19 mouse cellular contexts compared by ENCODE assay signal in the genomic region with DNA sequence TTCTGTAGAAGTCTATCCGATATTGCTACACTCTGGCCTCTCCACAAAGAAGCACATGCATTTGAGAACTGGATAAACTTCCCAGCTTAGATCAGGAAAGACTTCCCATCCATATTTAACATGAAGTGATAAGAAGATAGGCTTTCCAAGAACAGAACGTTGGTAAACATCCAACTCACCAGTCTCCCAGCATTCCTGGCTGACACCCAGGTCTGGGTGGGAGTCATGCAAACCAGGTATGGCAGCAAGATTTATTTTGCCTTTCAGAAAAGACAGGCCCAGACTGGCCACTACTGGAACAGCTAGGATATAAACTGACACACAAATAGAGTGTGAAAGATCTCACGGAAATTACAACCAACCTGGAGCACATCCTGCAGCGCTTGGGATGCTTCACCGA.
A peak's percentile ranks its signal among the peaks of the same experiment; 100 is the strongest.
DNase-seq lines count a peak whose midpoint lies in the region; ATAC-seq lines count a peak whose summit lies in the region.
"Had no signal": no experiment of that assay in that cellular context is flagged by ENCODE, and none has a peak within 500 bp of the region (broad histone marks: within the 10 kb centered on the region; RNA-seq: fewer than 3 reads in every experiment).

No protein-coding gene starts in this region.

- peak; percentile 31; the same call in 1 of the 2 replicates for ATAC-seq in frontal cortex, adult (ENCODE audit: low TSS enrichment)
- ATAC-seq: activated CD4-positive, CD25-positive, alpha-beta regulatory T cell, adult 4 months; forebrain, embryonic 14.5 days; hindbrain, embryonic 16.5 days; intestine, embryonic 15.5 days had no signal

- peak; percentile 74 to 86 for DNase-seq in cerebellum, postnatal 10 days
- DNase-seq in cerebellum, adult 8-10 months = no peak
- no peak for DNase-seq in frontal cortex, postnatal 10 days (ENCODE audit: low spot score in 2 of 2)
- peak; percentile 8 for DNase-seq in right cerebral cortex, postnatal 14 days
- DNase-seq in right cerebral cortex, adult 18-20 months = no peak
- DNase-seq in urinary bladder, postnatal 14 days (ENCODE audit: low spot score) = peak; percentile 5
- no peak for DNase-seq in urinary bladder, postnatal 4 days (ENCODE audit: low spot score in 2 of 2)
- DNase-seq: adrenal gland, adult 8-10 months; adrenal gland, postnatal 36 days; cerebellum, adult 11-12 months; cerebellum, adult 9-11 months; gastrocnemius, adult 2 months; gastrocnemius, postnatal 14 days; heart, adult 11 months had no signal

Comparison
In these comparisons a context has a peak if more than half of its experiments do, and no peak if none do; other contexts are left out.
1. DNase-seq: peak in cerebellum, postnatal 10 days (2 of 2), right cerebral cortex, postnatal 14 days (single experiment) and urinary bladder, postnatal 14 days (single experiment); none in cerebellum, adult 8-10 months (single experiment), frontal cortex, postnatal 10 days (0 of 2), right cerebral cortex, adult 18-20 months (single experiment) and urinary bladder, postnatal 4 days (0 of 2).